Mouse (Mus musculus) embryonic facial prominence, embryonic 12.5 days (tissue): ENCODE measurements around the gene Krtap9-5. TPM values are rescaled to one million over a fixed set of nuclear protein-coding genes. Genes with fewer than 3 reads are reported as not detected.
A peak's percentile ranks its signal among the peaks of the same experiment; 100 is the strongest.

Source experiments
- ATAC-seq: fragments of 200-750 bp; cut with Nextera tagmentation; 2 replicates; pipeline ENCODE4 v1.8.0; 2017; ENCODE audit not compliant: insufficient number of reproducible peaks, insufficient read depth, low FRiP score, low TSS enrichment
- H3K27ac ChIP-seq: fragments of 300-500 bp; sonication (generic); 2 replicates; pipeline ENCODE4 v1.5.1; 2016; ENCODE audit warnings: mild to moderate bottlenecking
- H3K27me3 ChIP-seq: fragments of 300-500 bp; sonication (generic); 2 replicates; pipeline ENCODE4 v1.6.1; 2016; ENCODE audit warnings: mild to moderate bottlenecking, moderate library complexity
- H3K36me3 ChIP-seq: fragments of 300-500 bp; sonication (generic); 2 replicates; pipeline ENCODE4 v1.6.1; 2016; ENCODE audit warnings: mild to moderate bottlenecking
- H3K4me1 ChIP-seq: fragments of 300-500 bp; sonication (generic); 2 replicates; pipeline ENCODE4 v1.6.1; 2016
- H3K4me2 ChIP-seq: fragments of 300-500 bp; sonication (generic); replicated peaks from 2 replicates; pipeline ENCODE4 v1.6.1; 2016; ENCODE audit warnings: mild to moderate bottlenecking, moderate library complexity
- H3K4me3 ChIP-seq: fragments of 300-500 bp; sonication (generic); 2 replicates; pipeline ENCODE4 v1.5.1; 2016; ENCODE audit warnings: mild to moderate bottlenecking
- H3K9ac ChIP-seq: fragments of 300-500 bp; sonication (generic); 2 replicates; pipeline ENCODE4 v1.6.1; 2016; ENCODE audit warnings: mild to moderate bottlenecking, moderate library complexity
- H3K9me3 ChIP-seq: fragments of 300-500 bp; sonication (generic); 2 replicates; pipeline ENCODE4 v1.6.1; 2016; ENCODE audit warnings: mild to moderate bottlenecking, moderate library complexity
- WGBS: fragments of 180-500 bp; shearing (Covaris S2); methylation state at CpG from one replicate; pipeline ENCODE4 v1.1.7; 2016; 5-methylcytosine and 5-hydroxymethylcytosine counted together
- polyA plus RNA-seq: library from polyadenylated mRNA; unstranded; fragments of >200 nt; fragmentation: Nextera tagmentation; extraction: Ambion mirVana; gene quantifications from 2 replicates; pipeline ENCODE4 v1.2.1, GENCODE M21; 2016

Gene Krtap9-5
- polyA plus RNA-seq, 1 experiment from 2014 or later = not detected

DNA sequence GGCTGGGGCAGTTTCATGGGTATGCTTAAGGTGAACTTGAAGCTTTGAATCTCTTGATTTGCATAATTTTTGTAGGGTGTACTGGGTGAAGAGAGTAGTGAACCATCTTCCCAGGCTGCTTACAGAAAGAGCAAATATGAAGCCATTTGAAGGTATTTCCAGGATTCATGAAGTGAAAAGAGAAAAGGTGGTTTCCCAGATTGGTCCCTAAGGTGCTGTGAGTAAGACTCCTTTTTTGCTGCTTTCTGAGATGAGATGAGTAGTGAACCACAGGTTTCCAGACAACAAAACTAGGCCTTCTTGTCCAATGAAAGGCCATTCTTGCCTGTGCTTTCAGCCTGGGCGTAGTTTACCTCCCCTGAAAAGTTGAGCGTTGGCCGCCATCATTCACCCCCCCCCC lies 40.3 kb downstream of the Krtap9-5 start:
- Histone ChIP-seq H3K36me3 (no peaks in the 10 kb centered on the region), H3K4me3 (no peak overlapping the region), H3K4me2 (no peak overlapping the region), H3K27ac (no peak overlapping the region), H3K9me3 (no peaks in the 10 kb centered on the region), H3K4me1 (no peaks in the 10 kb centered on the region), H3K27me3 (peaks cover 12% of the 10 kb centered on the region), H3K9ac (no peak overlapping the region)
- no peak for ATAC-seq
- 94% methylated on average over 3 of the region's 3 CpGs for whole genome bisulfite sequencing

GRCm38 (mm10) chr11:99989881-99990405 lies 41.7 kb downstream of the Krtap9-5 start:
- Histone ChIP-seq H3K9ac (no peak overlapping the region), H3K27me3 (peaks cover 24% of the 10 kb centered on the region), H3K27ac (no peak overlapping the region), H3K36me3 (no peaks in the 10 kb centered on the region), H3K4me2 (no peak overlapping the region), H3K4me3 (no peak overlapping the region), H3K9me3 (no peaks in the 10 kb centered on the region), H3K4me1 (no peaks in the 10 kb centered on the region)
- WGBS = 84% methylated on average over 6 of the region's 6 CpGs
- ATAC-seq = no peak

DNA sequence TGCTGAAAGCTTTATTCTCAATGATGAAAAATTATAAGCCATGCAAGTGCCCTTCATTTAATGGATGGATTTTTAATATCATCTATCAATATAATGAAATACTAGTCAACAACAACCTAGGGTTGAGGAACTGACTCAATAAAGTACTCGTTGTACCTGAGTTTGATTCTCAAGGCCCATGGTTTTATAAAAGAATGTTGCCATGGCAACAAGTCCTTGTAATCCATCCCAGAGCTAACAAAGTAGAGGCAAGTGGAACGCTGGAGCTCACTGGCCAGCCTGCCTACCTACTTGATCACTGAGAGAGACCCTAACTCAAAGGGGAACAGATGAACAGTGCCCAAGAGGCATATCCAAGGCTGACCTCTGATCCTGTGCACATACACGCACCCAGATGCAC lies 42.3 kb downstream of the Krtap9-5 start:
- H3K4me1 ChIP-seq = no peaks in the 10 kb centered on the region
- H3K9me3 ChIP-seq = no peaks in the 10 kb centered on the region
- ATAC-seq = no peak
- no peak overlapping the region for H3K9ac ChIP-seq
- H3K4me3 ChIP-seq = no peak overlapping the region
- H3K4me2 ChIP-seq = no peak overlapping the region
- WGBS = 82% methylated on average over 3 of the region's 3 CpGs
- no peak overlapping the region for H3K27ac ChIP-seq
- H3K36me3 ChIP-seq = no peaks in the 10 kb centered on the region
- H3K27me3 ChIP-seq = peaks cover 28% of the 10 kb centered on the region

DNA sequence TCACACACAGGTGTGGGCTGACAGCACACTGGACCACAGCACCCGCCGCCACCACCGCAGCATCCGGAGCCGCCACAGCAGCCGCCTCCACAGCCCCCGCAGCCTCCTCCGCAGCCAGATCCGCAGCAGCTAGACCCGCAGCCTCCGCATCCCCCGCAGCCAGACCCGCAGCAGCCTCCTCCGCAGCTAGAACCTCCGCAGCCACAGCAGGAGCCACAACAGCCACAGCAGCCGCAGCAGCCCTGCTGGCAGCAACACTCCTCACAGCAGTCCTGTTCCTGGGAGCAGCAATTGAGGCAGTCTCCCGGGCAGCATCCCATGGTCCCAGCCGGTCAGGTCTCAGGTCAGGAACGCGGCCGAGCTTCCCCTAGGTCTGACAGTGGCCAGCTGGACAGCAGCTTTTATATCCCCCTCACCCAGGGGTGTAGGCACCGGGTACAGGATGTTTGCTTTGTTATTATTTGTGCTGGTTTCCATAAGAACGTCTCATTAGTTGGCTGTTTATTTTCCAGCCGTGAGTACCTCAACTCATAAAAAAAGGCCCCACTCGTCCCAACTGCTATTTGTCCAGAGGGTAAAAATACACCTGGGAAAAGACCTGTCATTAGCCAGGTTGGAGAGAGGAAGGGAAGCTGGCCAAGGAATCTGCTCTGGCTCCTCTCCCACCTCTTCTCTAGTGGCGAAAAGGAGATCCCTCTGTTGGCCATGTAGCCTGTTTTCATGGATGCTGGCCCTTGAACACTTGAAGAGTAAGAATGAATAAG lies 45.5 kb downstream of the Krtap9-5 start, which contains the start of gene Krtap17-1:
Krtap17-1 (minus strand) TSS at position 375 of the 764 bp plus-strand sequence.
- Histone ChIP-seq H3K4me2 (0 out of 2 replicates have a peak within 1 kb of the TSS, but pooled peaks have one; percentile 5), H3K27ac (no peak within 1 kb of the TSS), H3K27me3 (peaks cover 28% of the 10 kb centered on the region), H3K9me3 (no peaks in the 10 kb centered on the region), H3K4me3 (no peak within 1 kb of the TSS), H3K9ac (no peak within 1 kb of the TSS), H3K4me1 (no peaks in the 10 kb centered on the region), H3K36me3 (no peaks in the 10 kb centered on the region)
- ATAC-seq = no peak
- WGBS = 26% methylated on average over 26 of the region's 26 CpGs

DNA sequence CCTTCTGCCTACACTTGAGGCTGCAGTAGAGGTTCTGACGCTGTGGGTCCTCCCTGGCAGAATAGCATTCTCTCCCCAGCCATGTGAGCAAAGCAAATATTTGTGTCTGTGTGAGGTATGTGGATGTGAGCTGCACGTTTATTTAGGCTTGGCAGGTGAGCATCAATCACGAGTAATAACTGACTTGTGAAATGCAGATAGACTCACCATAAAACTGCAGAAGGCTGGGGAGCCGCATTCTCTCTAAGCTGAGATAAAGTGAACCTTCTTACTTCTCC lies 46.0 kb downstream of the Krtap9-5 start:
- Histone ChIP-seq H3K27me3 (peaks cover 28% of the 10 kb centered on the region), H3K9me3 (no peaks in the 10 kb centered on the region), H3K9ac (no peak overlapping the region), H3K36me3 (no peaks in the 10 kb centered on the region), H3K4me2 (no peak overlapping the region), H3K4me3 (no peak overlapping the region), H3K4me1 (no peaks in the 10 kb centered on the region), H3K27ac (no peak overlapping the region)
- no peak for ATAC-seq
- WGBS = 67% methylated on average over 4 of the region's 4 CpGs

DNA sequence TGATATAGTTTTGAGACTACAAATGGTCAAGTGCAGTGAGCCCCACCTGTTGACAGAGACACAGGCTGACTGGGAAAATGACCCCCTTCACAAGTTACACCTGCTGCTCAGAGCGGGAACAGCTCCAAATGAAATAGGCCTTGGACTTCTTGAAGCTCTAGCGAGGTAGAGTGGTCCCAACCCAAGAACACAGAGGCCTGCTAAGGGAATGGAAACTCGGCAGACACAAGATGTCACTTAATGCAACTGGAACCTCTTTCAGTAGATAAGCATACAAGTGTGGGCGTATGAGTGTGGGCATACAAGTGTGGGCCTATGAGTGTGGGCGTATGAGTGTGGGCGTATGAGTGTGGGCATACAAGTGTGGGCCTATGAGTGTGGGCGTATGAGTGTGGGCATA lies 50.8 kb downstream of the Krtap9-5 start:
- Histone ChIP-seq H3K27ac (no peak overlapping the region), H3K9me3 (no peaks in the 10 kb centered on the region), H3K4me2 (no peak overlapping the region), H3K36me3 (no peaks in the 10 kb centered on the region), H3K4me3 (no peak overlapping the region), H3K27me3 (peaks cover 10% of the 10 kb centered on the region; the same call in 1 of the 2 replicates), H3K9ac (no peak overlapping the region), H3K4me1 (no peaks in the 10 kb centered on the region)
- no peak for ATAC-seq
- WGBS = 88% methylated on average over 7 of the region's 7 CpGs

Other genes with a start within 250 kb of the Krtap9-5 start
- gene Gm14180, start 214.2 kb upstream of the Krtap9-5 start, polyA plus RNA-seq = not detected in 2 replicates
- not detected in 2 replicates for gene Gm11595, start 175.6 kb upstream of the Krtap9-5 start, polyA plus RNA-seq
- gene Krtap4-8, start 167.8 kb upstream of the Krtap9-5 start, polyA plus RNA-seq = not detected in 2 replicates
- gene Krtap4-9, start 163.3 kb upstream of the Krtap9-5 start, polyA plus RNA-seq = not detected in 2 replicates
- gene Gm11596, start 155.0 kb upstream of the Krtap9-5 start, polyA plus RNA-seq = not detected in 2 replicates
- not detected in 2 replicates for gene Gm11569, start 149.5 kb upstream of the Krtap9-5 start, polyA plus RNA-seq
- not detected in 2 replicates for gene Gm11554, start 144.0 kb upstream of the Krtap9-5 start, polyA plus RNA-seq
- not detected in 2 replicates for gene Krtap4-13, start 138.6 kb upstream of the Krtap9-5 start, polyA plus RNA-seq
- not detected in 2 replicates for gene Gm11564, start 132.8 kb upstream of the Krtap9-5 start, polyA plus RNA-seq
- not detected in 2 replicates for gene 2300003K06Rik, start 110.4 kb upstream of the Krtap9-5 start, polyA plus RNA-seq
- gene Krtap4-16, start 96.9 kb upstream of the Krtap9-5 start, polyA plus RNA-seq = not detected in 2 replicates
- gene Gm11568, start 90.6 kb upstream of the Krtap9-5 start, polyA plus RNA-seq = not detected in 2 replicates
- gene Gm11559, start 84.0 kb upstream of the Krtap9-5 start, polyA plus RNA-seq = not detected in 2 replicates
- not detected in 2 replicates for gene Krtap9-1, start 75.1 kb upstream of the Krtap9-5 start, polyA plus RNA-seq
- gene Gm11567, start 69.3 kb upstream of the Krtap9-5 start, polyA plus RNA-seq = not detected in 2 replicates
- gene Krtap31-1, start 40.6 kb upstream of the Krtap9-5 start, polyA plus RNA-seq = not detected in 2 replicates
- gene Gm11565, start 33.7 kb upstream of the Krtap9-5 start, polyA plus RNA-seq = not detected in 2 replicates
- gene Krtap31-2, start 12.2 kb upstream of the Krtap9-5 start, polyA plus RNA-seq = not detected in 2 replicates
- gene Krtap29-1, start 30.6 kb downstream of the Krtap9-5 start, polyA plus RNA-seq = not detected in 2 replicates
- gene Krtap16-1, start 38.1 kb downstream of the Krtap9-5 start, polyA plus RNA-seq = not detected in 2 replicates
- 0.29 TPM in 1 of 2 replicates, not detected in the other for gene Krtap17-1, start 45.5 kb downstream of the Krtap9-5 start, polyA plus RNA-seq
- 0.15 TPM in 1 of 2 replicates, not detected in the other for gene Krt33a, start 67.7 kb downstream of the Krtap9-5 start, polyA plus RNA-seq
- gene Krt33b, start 81.4 kb downstream of the Krtap9-5 start, polyA plus RNA-seq = 0.23 and 0.40 TPM in 2 replicates
- not detected in 2 replicates for gene Krt34, start 93.1 kb downstream of the Krtap9-5 start, polyA plus RNA-seq
- not detected in 2 replicates for gene Krt31, start 102.1 kb downstream of the Krtap9-5 start, polyA plus RNA-seq
- gene Krt32, start 139.8 kb downstream of the Krtap9-5 start, polyA plus RNA-seq = not detected in 2 replicates
- gene Krt35, start 147.8 kb downstream of the Krtap9-5 start, polyA plus RNA-seq = not detected in 2 replicates
- gene Krt36, start 157.2 kb downstream of the Krtap9-5 start, polyA plus RNA-seq = 0.09 TPM in 1 of 2 replicates, not detected in the other
- not detected in 2 replicates for gene Krt13, start 173.1 kb downstream of the Krtap9-5 start, polyA plus RNA-seq
- gene Krt15, start 187.5 kb downstream of the Krtap9-5 start, polyA plus RNA-seq = 73.4 and 93.1 TPM in 2 replicates
- gene Krt19, start 200.2 kb downstream of the Krtap9-5 start, polyA plus RNA-seq = 17.6 and 19.9 TPM in 2 replicates
- gene Krt9, start 244.8 kb downstream of the Krtap9-5 start, polyA plus RNA-seq = not detected in 2 replicates